ENCODE assay signal across 14 mouse cellular contexts in the genomic region with DNA sequence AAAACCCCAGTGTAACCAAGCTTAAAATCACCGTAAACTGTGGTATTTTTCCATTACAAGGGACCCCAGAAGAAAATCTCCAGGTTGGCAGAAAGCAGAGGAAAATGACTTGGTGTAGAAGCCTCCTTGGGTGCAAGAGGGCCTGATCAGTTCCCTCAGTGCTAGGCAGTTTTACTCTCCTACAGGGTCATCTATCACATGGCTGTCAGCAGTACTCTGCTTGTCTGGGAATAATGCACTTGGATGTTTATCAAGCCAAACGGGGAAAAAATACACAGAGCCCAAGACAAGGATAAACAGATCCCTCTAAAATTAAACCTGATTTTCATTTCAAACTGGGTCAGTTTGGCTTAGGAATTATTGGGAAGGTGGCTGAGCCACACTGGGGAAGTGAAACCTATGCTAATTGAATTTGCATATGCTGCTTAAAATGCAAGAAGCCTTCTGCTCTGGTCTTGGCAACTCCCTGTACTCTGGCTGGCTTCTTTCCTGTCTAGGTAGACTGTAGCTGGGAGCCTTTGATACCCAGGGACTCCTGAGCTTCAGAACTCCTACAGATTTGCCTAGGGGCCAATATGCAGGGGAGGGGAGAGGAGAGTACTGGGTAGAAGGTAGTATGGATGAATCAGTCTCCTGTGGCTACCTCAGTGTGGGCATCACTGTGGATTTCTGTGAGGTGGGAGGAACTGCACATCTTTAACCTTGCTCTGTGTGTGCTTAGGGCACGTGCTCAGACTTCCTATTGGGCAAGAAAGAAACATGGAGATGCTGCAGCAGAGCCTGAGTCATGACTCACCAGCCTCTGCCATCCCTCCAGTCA.
DNase-seq lines count a peak whose midpoint lies in the region; ATAC-seq lines count a peak whose summit lies in the region.
"Had no signal": no experiment of that assay in that cellular context is flagged by ENCODE, and none has a peak within 500 bp of the region (broad histone marks: within the 10 kb centered on the region; RNA-seq: fewer than 3 reads in every experiment).

No protein-coding gene starts in this region.

- 38% methylated on average over 3 of the region's 3 CpGs for WGBS in limb, embryonic 12.5 days
- 61% methylated on average over 3 of the region's 3 CpGs for whole genome bisulfite sequencing in limb, embryonic 10.5 days
- WGBS in forebrain, embryonic 16.5 days: 53% methylated on average over 3 of the region's 3 CpGs
- 49% methylated on average over 3 of the region's 3 CpGs for WGBS in neural tube, embryonic 14.5 days

- no peaks in the 10 kb centered on the region for H3K27me3 ChIP-seq in limb, embryonic 12.5 days
- H3K27me3 ChIP-seq in limb, embryonic 10.5 days (ENCODE audit: low read depth, poor library complexity, severe bottlenecking): no peaks in the 10 kb centered on the region
- no peaks in the 10 kb centered on the region for H3K27me3 ChIP-seq in forebrain, embryonic 16.5 days (replicated peaks; ENCODE audit: control insufficient read depth, insufficient read depth, low read length)
- no peaks in the 10 kb centered on the region for H3K27me3 ChIP-seq in neural tube, embryonic 14.5 days (ENCODE audit: control insufficient read depth, insufficient read depth, low read length)
- H3K27me3 ChIP-seq: embryonic facial prominence, embryonic 13.5 days had no signal

- no peak overlapping the region for H3K4me3 ChIP-seq in limb, embryonic 12.5 days (replicated peaks)
- H3K4me3 ChIP-seq in limb, embryonic 10.5 days: no peak overlapping the region
- H3K4me3 ChIP-seq in forebrain, embryonic 16.5 days (replicated peaks; ENCODE audit: low read length): no peak overlapping the region
- no peak overlapping the region for H3K4me3 ChIP-seq in neural tube, embryonic 14.5 days (ENCODE audit: low read depth, low read length)
- H3K4me3 ChIP-seq: embryonic facial prominence, embryonic 13.5 days had no signal

- no peaks in the 10 kb centered on the region for H3K36me3 ChIP-seq in limb, embryonic 12.5 days
- no peaks in the 10 kb centered on the region for H3K36me3 ChIP-seq in limb, embryonic 10.5 days
- H3K36me3 ChIP-seq in forebrain, embryonic 16.5 days (ENCODE audit: control insufficient read depth, insufficient read depth): no peaks in the 10 kb centered on the region
- H3K36me3 ChIP-seq in neural tube, embryonic 14.5 days (ENCODE audit: control insufficient read depth, insufficient read depth, low read length): no peaks in the 10 kb centered on the region
- H3K36me3 ChIP-seq: embryonic facial prominence, embryonic 13.5 days had no signal

- DNase-seq in embryo, embryonic 11 days: peak; percentile 2
- DNase-seq in embryo, embryonic 10 days (ENCODE audit: low spot score): no peak
- no peak for DNase-seq in limb, embryonic 10.5 days (ENCODE audit: low spot score)
- DNase-seq in gastrocnemius, adult 8-10 months (ENCODE audit: low spot score in 2 of 2): no peak
- no peak for DNase-seq in urinary bladder, postnatal 36 days (ENCODE audit: low spot score in 2 of 2)
- DNase-seq: adrenal gland, adult 8-10 months; gastrocnemius, postnatal 10 days; kidney, postnatal 14 days; lung, postnatal 14 days; thymus, postnatal 25 days had no signal

- no peak for ATAC-seq in limb, embryonic 12.5 days (ENCODE audit: insufficient number of reproducible peaks, insufficient read depth, low FRiP score, low TSS enrichment, low read depth)
- peak; percentile 94 for ATAC-seq in forebrain, embryonic 16.5 days
- peak; percentile 47 for ATAC-seq in neural tube, embryonic 14.5 days (ENCODE audit: low read depth)

- no peak overlapping the region for H3K9ac ChIP-seq in limb, embryonic 12.5 days (replicated peaks)
- no peak overlapping the region for H3K9ac ChIP-seq in forebrain, embryonic 16.5 days (replicated peaks; ENCODE audit: low read depth, low read length)
- no peak overlapping the region for H3K9ac ChIP-seq in neural tube, embryonic 14.5 days (replicated peaks; ENCODE audit: low read depth, low read length)
- H3K9ac ChIP-seq: embryonic facial prominence, embryonic 13.5 days had no signal

- peaks cover 11% of the 10 kb centered on the region; the same call in 1 of the 2 replicates for H3K4me1 ChIP-seq in limb, embryonic 12.5 days (replicated peaks)
- H3K4me1 ChIP-seq in limb, embryonic 10.5 days: peaks cover 16% of the 10 kb centered on the region
- peaks cover 5% of the 10 kb centered on the region for H3K4me1 ChIP-seq in forebrain, embryonic 16.5 days (replicated peaks; ENCODE audit: control insufficient read depth, insufficient read depth, low read length)
- peaks cover 12% of the 10 kb centered on the region for H3K4me1 ChIP-seq in neural tube, embryonic 14.5 days (ENCODE audit: control insufficient read depth, insufficient read depth, low read length)
- H3K4me1 ChIP-seq: embryonic facial prominence, embryonic 13.5 days had no signal

- H3K27ac ChIP-seq in limb, embryonic 12.5 days: 0 out of 2 replicates have a peak overlapping the region, but pooled peaks have one; percentile 35
- no peak overlapping the region for H3K27ac ChIP-seq in limb, embryonic 10.5 days
- H3K27ac ChIP-seq in forebrain, embryonic 16.5 days (ENCODE audit: low read length): peak overlapping the region; percentile 26; the same call in 1 of the 2 replicates
- peak overlapping the region; percentile 35; the same call in 1 of the 2 replicates for H3K27ac ChIP-seq in neural tube, embryonic 14.5 days (ENCODE audit: low read depth, low read length)
- H3K27ac ChIP-seq: embryonic facial prominence, embryonic 13.5 days had no signal

- H3K9me3 ChIP-seq in limb, embryonic 12.5 days: no peaks in the 10 kb centered on the region
- no peaks in the 10 kb centered on the region for H3K9me3 ChIP-seq in limb, embryonic 10.5 days (replicated peaks)
- no peaks in the 10 kb centered on the region for H3K9me3 ChIP-seq in forebrain, embryonic 16.5 days (ENCODE audit: control insufficient read depth, low read length)
- H3K9me3 ChIP-seq in neural tube, embryonic 14.5 days (ENCODE audit: control insufficient read depth, low read length): no peaks in the 10 kb centered on the region
- H3K9me3 ChIP-seq: embryonic facial prominence, embryonic 13.5 days had no signal

- H3K4me2 ChIP-seq in limb, embryonic 12.5 days: no peak overlapping the region
- no peak overlapping the region for H3K4me2 ChIP-seq in forebrain, embryonic 16.5 days (ENCODE audit: low read length)
- H3K4me2 ChIP-seq in neural tube, embryonic 14.5 days (ENCODE audit: low read depth, low read length): no peak overlapping the region
- H3K4me2 ChIP-seq: embryonic facial prominence, embryonic 13.5 days had no signal
